Mouse (Mus musculus): ENCODE data around the gene Dennd5a. TPM values are rescaled to one million over a fixed set of nuclear protein-coding genes. Genes with fewer than 3 reads are reported as not detected.
A peak's percentile ranks its signal among the peaks of the same experiment; 100 is the strongest.
"Not testable (repeated sequence)": the region's sequence is repeated elsewhere in the genome, so short reads cannot be mapped to it uniquely, and the experiment has no call there.

Dennd5a gene
- polyA plus RNA-seq (2012; rRNA removed): 220 and 223 TPM in 2 replicates

DNA sequence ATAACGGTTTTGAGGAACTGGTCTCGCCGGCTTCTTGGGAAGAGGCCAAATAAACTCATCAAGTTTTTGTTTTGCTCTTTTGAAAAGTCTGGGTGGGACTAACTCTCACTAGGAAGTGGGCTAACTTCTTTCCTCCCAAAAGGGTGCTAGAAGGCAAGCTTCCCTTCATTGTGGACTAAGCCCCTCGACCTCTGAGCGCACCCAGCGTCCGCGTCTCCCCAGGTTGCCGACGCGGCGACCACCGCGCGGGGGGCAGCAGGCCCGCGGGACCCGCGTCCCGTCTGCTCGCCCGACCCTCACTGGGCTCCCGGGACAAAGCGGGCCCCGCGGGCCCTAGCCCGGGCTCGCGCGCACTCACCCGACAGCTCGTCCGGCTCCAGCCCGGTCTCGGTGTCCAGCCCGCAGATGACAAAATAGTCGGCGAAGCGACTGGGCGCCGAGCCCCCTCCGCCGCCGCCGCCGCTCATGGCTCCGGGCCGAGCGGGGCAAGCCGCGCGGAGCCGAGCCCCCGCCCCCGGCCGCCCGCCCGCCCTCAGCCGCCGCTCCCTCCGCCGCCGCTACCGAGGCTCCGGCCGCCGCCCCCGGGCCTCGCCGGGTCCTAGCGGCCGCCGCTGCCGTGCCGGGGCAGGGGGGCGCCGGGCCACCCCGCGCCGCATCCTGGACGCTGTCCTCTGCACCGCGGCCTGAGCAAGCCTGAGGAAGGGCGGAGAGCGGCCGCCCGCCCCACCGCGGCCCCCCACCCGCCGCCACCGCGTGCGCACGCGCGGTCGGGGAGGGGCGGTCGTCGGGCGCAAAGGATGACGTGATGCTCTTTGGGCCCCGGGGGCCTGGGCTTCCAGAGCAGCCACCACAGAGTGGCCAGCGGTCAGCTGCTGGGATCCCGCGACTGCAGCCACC, at the start of gene Dennd5a:
TSS of gene Dennd5a (minus strand) at position 755 of the 897 bp plus-strand sequence.
- DNase-seq (ENCODE audit: extremely low spot score in 1 of 2, low spot score in 1 of 2): peak; percentile 53 to 74

DNA sequence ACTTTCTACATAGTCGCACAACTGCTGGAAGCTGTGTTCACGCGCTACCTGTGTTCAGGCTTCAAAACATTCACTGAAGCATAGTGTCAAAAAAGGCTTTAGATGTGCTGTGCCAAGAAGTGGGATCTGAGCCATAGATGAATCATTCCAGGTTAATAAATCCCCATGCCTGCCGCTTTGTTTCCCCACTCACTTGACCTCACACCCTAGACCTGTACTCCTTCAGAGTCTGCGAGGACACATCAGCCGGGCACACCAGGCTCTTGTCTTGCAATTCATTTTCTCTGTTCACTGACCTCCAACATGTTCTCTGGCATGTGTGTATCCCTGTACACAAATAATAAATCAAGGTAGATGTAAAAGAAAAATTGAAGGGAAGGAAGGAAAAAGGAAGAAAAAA, 48.8 kb upstream of the Dennd5a start:
- DNase-seq (ENCODE audit: extremely low spot score in 1 of 2, low spot score in 1 of 2): no peak

DNA sequence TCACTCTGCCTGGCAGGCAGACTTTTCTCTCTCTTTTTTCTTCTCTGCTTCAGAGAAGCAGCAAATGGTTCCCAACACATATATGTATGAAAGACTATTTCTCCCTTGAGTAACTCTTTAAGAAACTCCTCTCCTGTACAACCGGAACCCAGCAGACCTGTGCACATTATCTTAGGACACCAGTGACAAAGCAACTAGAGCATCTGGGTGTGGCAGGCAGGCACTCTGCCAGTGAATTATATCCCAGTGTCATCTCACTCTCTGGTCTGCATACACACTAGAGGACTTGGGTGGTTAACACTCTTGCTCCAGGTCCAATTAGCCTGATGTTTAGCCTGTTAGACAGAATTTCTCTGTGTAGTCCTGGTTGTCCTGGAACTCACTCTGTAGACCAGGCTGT, 48.2 kb upstream of the Dennd5a start:
- no peak for DNase-seq (ENCODE audit: extremely low spot score in 1 of 2, low spot score in 1 of 2)

DNA sequence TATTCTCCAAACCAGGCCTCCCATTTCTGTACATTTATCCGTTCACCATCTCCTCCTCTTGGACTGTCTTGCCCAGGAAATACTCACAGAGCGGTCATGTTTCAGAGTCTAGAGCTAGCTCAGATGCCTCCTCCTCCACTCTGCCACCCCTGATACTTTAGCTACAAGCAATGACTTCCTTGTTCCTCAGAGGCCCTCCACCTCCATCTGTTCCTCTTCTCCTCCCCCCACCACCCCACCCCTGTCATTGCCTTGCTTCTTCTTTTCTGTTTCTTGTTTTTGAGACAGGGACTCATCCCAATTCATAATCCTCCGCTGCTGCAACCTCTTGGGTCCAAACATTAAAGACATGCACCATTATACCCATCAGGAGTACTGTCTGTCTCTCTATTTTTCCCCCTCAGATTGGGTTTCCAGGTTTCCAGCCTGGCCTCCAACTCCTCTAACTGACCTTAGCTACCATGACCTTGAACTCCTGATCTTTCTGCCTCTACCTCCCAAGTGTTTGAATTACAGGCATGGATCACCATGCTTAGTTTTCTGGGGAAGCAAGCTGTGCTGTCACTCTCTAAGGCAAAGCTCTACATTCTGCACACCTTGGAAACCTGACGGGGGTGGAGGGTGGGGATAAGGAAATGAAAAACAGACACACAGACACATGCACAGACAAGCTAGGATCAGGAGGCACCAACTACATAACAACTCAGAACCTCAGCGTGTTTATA, 46.4 kb upstream of the Dennd5a start:
- no peak for DNase-seq (ENCODE audit: extremely low spot score in 1 of 2, low spot score in 1 of 2)

- no peak for DNase-seq (ENCODE audit: extremely low spot score in 1 of 2, low spot score in 1 of 2)
Measured at GRCm38 (mm10) chr7:110005976-110006375, 45.7 kb upstream of the Dennd5a start.

- DNase-seq (ENCODE audit: extremely low spot score in 1 of 2, low spot score in 1 of 2): peak in 1 of 2 experiments; percentile 47
Measured at GRCm38 (mm10) chr7:110002968-110003367, 42.7 kb upstream of the Dennd5a start.

DNA sequence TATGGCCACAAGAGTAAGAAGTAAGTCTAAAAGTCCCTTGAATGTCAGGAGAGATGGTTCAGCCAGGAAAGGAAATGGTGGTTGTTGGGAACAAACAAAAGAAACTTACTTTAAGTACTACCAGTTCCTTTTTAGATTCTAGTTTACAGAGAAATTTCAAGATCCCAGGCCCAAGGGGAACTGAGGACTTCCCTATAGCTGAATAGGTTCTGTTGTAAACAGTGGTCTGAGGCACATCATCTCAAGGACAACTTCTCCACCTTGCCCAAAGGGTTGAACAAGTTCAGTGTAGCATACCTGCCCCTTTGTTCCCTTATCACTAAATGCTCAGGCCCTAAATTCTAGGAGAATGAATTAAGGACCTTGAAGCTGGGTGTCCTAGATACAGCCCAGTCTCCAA, 41.8 kb upstream of the Dennd5a start:
- no peak for DNase-seq (ENCODE audit: extremely low spot score in 1 of 2, low spot score in 1 of 2)

DNA sequence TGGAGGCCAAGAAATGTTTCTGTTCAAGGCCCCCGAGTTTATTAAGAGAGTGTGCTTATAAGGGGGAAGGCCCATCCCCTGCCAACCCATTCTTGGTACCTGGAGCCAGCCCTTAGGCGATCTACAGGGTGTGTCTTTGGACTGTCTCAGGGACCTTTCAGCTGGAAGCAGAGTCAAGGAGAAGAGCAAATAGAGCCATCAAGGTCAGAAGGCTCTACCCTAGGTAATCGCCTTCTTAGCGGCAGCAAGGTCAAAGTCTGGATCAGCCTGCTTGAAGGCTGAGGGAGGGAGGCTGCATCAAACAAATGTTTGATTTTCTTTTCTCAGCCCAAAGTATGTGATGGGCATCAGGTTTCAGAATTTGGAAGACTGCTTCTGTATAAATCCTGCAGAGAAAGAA, 38.1 kb upstream of the Dennd5a start:
- DNase-seq (ENCODE audit: extremely low spot score in 1 of 2, low spot score in 1 of 2): no peak

GRCm38 (mm10) chr7:109993157-109993959, 33.1 kb upstream of the Dennd5a start:
- no peak for DNase-seq (ENCODE audit: extremely low spot score in 1 of 2, low spot score in 1 of 2)

DNA sequence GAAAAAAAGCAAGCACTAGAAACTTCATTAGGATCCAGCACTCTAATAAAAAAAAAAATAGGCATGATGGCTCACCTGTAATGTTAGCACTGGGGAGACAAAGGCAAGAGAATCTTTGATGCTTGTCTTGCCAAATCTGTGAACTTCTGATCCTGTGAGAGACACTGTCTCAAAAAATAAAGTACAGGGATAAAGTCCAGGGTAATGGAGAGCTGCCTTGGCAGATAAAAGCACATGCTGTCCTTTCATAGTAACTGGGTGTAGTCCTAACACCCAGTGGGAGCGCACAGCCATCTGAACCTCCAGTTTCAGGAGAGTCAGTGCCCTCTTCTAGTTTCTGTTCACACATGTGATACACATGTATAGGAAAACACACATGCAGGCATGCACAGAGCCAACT, 31.0 kb upstream of the Dennd5a start:
- no peak for DNase-seq (ENCODE audit: extremely low spot score in 1 of 2, low spot score in 1 of 2)

- not testable (repeated sequence) for DNase-seq (ENCODE audit: extremely low spot score in 1 of 2, low spot score in 1 of 2)
Measured at GRCm38 (mm10) chr7:109986775-109987174, 26.5 kb upstream of the Dennd5a start, which contains the start of gene Tmem41b. Gene Tmem41b (minus strand): TSS chr7:109986929.

DNA sequence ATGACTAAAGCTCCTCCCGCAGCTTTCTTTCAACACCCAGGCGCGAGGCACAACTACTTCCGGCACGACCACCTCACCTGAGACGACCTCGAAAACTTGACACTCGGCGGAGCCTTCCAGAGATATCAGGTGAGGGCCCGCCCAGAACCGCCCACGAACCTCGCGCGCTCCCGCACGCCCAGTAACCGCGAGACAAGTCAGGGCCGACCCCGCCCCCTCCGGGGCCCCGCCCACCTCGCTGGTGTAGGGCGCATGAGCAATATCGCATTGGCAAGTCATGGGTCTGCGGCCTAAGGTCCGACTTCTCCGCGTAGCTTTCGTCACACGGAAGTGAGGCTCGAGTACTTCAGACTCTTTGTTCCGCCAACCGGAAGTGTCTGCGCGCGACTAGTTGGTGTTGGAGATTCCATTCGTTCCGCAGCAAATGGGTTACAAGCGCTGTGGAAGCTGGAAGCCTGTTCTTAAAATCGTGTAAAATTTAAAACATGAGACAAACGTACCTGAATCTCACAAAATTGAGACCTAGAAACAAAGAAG, 25.9 kb upstream of the Dennd5a start:
- peak; percentile 98 to 99 for DNase-seq (ENCODE audit: extremely low spot score in 1 of 2, low spot score in 1 of 2)

- DNase-seq (ENCODE audit: extremely low spot score in 1 of 2, low spot score in 1 of 2): no peak
Measured at GRCm38 (mm10) chr7:109985661-109986132, 25.4 kb upstream of the Dennd5a start.

GRCm38 (mm10) chr7:109984608-109985007, 24.3 kb upstream of the Dennd5a start:
- not testable (repeated sequence) for DNase-seq (ENCODE audit: extremely low spot score in 1 of 2, low spot score in 1 of 2)

DNA sequence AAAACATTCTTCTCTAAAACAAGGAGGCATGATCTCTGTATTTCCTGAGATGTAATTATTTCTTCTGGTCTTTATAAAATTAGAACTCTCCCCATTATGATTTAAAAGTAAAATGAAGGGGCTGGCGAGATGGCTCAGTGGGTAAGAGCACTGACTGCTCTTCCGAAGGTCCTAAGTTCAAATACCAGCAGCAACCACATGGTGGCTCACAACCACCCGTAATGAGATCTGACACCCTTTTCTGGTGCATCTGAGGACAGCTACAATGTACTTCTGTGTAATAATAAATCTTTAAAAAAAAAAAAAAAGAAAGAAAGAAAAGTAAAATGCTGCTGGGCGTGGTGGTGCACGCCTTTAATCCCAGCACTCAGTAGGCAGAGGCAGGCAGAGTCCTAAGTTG, 16.9 kb upstream of the Dennd5a start:
- not testable (repeated sequence) for DNase-seq (ENCODE audit: extremely low spot score in 1 of 2, low spot score in 1 of 2)

DNA sequence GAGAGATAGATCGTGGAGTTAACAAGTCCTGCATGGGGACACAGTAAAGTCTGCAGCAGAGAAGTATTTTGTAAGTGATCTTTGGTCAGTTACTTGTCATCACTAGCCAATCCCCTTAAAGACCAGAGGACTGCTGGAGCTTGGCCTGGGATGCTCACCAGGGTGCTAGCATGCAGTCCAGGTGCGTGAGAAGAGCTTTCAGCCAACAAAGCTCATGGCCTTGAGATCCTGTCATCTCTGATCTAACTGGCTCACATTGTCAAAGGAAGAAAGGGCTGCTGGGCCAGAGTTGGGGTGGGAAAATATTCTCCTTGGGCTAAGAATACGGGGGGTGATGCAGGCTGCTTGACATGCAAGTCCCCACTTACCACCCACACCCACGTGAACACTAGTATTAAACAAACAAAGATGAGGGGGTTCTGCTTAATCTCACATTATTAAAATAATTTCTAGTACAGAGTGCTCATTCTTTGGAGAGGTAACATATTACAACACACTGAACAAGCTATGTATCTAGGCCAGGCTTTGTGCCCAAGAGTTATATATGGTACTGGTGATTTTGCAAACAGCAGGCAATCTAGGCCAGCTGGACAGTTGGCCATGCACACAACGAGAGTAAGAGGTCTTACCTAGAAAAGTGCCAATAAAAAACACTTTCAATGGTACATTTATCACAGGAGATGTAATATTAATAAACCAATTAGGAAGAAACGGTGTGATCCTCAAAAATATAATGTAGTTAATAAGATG, 15.9 kb upstream of the Dennd5a start:
- DNase-seq (ENCODE audit: extremely low spot score in 1 of 2, low spot score in 1 of 2): no peak

- no peak for DNase-seq (ENCODE audit: extremely low spot score in 1 of 2, low spot score in 1 of 2)
Measured at GRCm38 (mm10) chr7:109969542-109969941, 9.3 kb upstream of the Dennd5a start.

- no peak for DNase-seq (ENCODE audit: extremely low spot score in 1 of 2, low spot score in 1 of 2)
Measured at GRCm38 (mm10) chr7:109968924-109969450, 8.7 kb upstream of the Dennd5a start.

GRCm38 (mm10) chr7:109967805-109968579, 7.7 kb upstream of the Dennd5a start:
- peak; percentile 41 to 57 for DNase-seq (ENCODE audit: extremely low spot score in 1 of 2, low spot score in 1 of 2)
